Mouse (Mus musculus): ENCODE results near the gene Spryd4.
"Not testable (repeated sequence)": the region's sequence is repeated elsewhere in the genome, so short reads cannot be mapped to it uniquely, and the experiment has no call there.

The Spryd4 gene

DNA sequence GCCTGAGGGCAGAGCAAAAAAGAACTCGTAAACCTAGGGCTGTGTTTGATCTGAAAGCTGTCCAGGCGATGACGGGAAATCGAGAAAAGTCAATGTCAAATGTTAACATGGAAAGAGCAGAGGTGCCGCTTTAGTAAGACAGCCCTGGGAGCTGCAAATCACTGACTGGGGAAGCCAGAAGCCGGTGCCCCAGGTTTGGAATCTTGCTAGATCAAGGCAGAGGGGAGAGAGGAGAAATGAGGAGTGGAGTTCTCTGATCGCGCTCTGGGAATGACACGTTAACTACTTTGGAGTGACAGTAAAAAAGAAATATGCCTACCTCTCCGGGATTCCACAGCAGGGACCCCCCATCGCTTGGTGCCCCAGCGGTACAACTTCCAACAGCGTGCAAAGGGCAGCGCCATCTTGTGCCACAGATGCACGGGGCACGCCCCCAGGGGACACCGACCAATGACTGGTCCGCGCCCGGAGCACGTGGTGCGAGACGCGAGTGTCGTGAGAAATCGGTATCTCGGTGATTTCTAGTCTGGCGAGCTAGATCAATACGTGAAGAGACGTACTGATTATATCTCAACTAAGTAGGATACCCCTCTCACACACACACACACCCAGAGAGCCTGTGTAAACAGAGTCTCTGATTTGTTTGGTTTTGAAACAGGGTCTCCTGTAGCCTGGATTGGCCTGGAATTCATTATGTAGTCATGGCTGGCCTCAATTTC, at the start of gene Spryd4:
Spryd4 (minus strand) TSS at position 418 of the 719 bp plus-strand sequence.
- DNase-seq (ENCODE audit: low spot score): peak; percentile 96

DNA sequence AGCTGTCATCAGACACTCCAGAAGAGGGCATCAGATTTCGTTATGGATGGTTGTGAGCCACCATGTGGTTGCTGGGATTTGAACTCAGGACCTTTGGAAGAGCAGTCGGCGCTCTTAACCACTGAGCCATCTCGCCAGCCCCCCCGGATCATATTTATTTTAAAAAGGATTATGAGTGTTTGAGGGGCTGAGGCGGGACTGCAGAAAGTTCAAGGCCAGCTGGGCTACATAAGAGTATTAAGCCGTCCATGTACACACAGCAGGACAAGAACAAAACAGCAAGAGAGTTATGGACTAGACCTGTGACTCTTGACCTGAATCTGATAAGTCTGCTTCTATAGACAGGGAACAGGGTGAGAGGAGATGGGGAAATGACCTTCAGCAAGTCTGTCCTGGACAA, 48.8 kb upstream of the Spryd4 start:
- DNase-seq (ENCODE audit: low spot score): not testable (repeated sequence)

DNA sequence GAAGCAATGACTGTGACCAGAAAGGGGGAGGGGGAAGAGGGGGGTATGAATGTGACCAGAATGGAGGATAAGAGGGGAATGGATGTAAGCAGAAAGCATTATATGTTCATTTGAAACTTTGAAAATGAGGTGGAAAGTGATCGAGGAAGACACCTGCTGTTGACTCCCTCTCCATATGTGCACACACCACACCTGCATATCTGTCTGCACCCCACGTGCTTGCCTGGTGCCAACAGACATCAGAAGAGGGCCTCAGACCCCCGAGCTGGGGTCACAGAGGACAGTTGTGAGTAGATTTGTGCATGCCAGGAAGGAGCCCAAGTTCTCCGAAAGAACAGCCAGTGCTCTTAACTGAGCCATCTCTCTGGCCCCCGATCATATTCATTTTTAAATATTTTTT, 48.3 kb upstream of the Spryd4 start:
- no peak for DNase-seq (ENCODE audit: low spot score)

DNA sequence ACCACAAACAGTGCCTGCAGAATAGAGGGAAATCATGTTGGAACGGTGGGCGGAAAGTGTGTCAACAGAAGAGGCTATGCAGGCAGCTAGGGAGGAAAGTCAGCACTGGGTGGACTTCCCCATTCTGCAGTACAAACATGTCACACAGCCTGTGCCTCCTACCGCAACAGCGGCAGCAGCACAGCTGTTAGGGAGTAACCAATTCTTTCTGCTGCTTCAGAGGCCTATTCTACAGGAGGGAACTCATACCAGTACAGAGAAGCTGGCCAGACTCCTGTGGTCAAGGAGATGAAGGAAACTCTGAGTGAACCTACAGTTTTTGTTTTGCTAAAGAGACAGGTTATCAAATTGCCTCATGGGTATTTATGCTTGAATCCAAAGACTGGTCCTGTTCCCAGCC, 47.3 kb upstream of the Spryd4 start:
- no peak for DNase-seq (ENCODE audit: low spot score)

DNA sequence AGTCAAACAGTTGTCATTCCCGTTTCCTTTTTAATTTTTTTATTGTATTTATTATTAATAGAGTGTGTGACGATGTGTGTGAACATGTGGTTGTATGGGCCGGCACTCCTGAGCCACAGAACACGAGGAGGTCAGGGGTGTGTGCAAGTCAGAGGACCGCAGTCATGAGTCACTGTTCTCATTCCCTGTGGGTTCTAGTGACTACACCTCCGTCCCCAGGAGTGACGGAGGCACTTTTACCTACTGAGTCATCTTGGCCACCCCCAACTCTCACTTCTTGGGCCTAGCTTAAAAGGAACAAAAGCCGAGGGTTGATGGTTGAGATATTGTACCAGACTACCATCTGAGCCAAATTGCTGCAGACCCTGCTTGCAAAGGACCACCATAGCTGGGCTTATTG, 44.7 kb upstream of the Spryd4 start:
- no peak for DNase-seq (ENCODE audit: low spot score)

DNA sequence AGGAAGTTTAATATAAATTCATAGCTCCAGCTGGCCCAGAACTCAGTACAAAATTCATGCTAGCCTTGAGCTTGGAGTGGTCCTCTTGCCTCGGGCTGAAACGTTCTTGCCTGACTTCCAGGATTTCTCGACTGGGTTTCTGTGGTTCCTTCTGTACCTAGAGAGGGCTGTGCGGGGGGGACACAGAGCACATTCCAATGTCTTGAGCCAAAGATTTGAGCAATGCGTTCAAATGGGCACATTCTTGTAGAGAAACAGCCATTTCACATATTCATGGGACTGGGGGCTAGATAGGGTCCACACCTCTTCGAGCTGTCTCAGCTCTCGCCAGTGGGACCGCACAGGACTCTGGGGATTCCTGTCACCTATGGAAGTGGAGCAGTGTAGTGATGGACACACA, 44.3 kb upstream of the Spryd4 start:
- DNase-seq (ENCODE audit: low spot score): no peak

DNA sequence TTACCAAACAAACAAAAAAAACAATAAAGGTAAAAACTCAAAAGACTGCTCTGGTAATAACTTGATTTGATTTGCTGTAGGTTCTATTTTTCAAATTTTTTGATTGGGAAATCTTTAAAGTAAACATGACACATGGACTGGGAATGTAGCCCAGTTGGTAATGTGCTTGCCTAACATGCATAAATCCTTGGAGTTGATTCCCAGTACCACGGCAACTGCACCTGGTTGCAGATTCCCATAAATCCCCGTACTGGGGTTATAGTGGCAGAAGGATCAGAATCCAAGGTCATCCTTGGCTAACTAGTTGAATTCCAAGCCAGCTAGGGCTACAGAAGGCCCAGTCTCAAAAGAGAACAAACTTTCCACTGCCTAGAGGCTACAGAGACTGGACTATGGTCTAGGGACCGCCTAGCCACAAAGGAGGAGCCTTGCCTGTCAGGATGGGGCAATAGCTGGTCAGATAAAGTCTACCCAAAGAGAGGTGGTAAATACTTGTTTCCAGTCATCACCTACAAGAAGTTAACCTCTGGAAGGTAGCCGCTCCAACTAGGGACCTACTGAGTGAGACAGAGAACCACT, 42.2 kb upstream of the Spryd4 start, which contains the start of gene Apon:
Apon (plus strand) TSS at position 420 of the 579 bp plus-strand sequence.
- DNase-seq (ENCODE audit: low spot score): no peak

DNA sequence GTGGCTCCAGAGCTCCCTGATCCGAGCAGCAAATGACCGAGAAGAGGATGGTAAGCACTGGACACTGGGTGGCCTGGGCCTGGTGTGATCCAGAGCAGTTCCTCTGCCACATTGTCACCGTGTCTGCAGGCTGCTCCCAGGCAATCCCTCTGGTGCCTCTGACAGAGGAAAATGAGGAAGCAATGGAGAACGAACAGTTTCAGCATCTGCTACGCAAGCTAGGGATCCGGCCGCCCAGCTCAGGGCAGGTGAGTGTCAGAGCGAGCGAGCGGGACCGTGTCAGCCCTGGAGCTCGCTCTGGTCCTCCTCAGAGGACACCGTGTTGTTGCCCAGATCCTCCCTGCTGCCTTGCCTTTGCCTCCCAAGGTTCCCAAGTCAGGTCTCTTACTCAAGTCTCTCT, 39.0 kb upstream of the Spryd4 start:
- no peak for DNase-seq (ENCODE audit: low spot score)

DNA sequence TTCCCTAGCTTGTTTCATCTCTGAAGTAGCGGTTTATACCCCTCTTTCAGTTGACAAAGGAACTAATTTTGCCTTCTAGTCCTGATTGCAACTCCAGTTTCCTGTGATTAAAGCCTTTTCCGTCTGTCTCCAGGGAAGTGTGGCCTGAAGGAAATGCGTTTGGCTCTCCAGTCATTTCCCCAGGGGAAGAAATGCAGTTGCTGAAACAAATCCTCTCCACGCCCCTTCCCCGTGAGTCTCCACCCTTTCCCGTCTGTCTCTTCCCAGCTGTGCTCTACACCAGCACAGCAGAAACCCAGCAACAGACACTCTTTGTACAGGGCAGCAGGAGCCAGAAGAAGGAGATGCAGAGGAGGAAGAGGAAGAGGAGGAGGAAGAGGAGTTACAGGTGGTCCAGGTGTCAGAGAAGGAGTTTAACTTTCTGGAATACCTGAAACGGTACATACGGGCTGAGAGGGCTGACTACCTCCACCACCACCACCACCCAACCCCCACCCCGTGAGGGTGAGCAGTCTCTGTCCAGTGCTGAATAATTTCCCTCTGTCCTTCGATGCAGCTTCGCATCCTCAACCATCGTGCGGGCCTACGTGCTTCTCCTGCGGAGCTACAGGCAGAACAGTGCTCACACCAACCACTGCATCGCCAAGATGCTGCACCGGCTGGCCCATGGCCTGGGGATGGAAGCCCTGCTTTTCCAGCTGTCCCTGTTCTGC, 35.6 kb upstream of the Spryd4 start:
- peak; percentile 17 for DNase-seq (ENCODE audit: low spot score)

DNA sequence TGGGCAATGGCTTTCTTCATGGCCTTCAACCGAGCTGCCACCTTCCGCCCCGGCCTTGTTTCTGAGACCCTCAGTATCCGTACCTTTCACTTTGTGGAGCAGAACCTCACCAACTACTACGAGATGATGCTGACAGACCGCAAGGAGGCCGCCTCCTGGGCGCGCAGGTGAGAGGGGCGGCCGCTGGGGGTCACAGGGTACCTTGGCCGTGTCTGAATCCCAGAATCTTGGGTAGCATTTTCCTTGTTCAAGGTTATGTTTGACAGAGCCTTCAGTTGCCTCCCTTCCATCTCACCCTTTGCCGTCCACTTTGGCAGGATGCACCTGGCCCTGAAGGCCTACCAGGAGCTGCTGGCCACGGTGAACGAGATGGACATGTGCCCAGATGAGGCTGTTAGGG, 32.5 kb upstream of the Spryd4 start:
- no peak for DNase-seq (ENCODE audit: low spot score)

DNA sequence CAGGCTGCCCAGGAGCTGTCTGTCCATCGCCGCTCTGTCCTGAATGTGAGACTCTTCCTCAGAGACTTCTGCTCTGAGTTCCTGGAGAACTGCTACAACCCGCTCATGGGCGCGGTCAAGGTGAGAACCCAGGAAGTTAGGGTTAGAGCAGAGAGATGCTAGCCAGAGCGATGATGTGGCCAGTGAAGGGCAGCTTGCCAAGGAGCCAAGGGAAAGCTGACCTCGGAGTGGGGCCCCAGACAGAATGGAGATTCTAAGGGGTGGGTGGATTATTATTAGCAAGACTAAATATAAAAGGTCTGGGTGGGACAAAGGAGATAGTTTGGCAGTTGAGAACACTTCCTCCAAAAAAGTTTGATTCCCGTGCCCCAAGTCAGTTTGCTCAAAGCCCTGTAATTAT, 31.6 kb upstream of the Spryd4 start:
- no peak for DNase-seq (ENCODE audit: low spot score)

DNA sequence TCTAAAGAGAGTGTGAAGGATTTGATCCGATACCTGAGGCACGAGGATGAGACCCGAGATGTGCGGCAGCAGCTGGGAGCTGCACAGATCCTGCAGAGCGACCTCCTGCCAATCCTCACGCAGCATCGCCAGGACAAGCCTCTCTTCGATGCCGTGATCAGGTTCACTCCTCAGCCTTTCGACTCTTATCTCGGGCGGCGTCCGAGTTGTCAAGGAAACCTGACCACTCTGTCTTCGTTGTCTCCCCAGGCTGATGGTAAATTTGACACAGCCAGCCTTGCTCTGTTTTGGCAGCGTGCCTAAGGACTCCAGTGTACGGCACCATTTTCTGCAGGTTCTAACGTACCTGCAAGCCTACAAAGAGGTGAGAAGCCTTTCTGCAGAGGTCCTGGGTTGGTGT, 28.5 kb upstream of the Spryd4 start:
- no peak for DNase-seq (ENCODE audit: low spot score)

DNA sequence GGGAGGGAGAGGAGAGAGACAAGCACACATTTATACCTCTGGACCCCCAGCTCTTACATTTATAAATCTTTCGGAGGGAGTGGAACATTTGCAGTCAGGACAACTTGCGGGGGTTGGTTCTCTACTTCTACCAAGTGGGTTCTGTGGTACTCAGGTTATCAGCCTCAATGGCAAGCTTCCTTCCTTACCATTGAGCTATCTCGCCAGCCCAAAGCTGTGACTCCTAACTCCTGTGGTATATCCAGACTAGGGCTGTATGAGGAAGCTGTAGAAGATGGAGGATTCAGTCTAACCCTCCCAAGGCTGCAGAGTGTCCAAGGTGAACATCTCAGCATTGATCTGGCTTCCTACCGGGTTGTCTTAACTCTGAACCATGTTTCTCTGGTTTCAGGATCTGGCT, 27.5 kb upstream of the Spryd4 start:
- no peak for DNase-seq (ENCODE audit: low spot score)

DNA sequence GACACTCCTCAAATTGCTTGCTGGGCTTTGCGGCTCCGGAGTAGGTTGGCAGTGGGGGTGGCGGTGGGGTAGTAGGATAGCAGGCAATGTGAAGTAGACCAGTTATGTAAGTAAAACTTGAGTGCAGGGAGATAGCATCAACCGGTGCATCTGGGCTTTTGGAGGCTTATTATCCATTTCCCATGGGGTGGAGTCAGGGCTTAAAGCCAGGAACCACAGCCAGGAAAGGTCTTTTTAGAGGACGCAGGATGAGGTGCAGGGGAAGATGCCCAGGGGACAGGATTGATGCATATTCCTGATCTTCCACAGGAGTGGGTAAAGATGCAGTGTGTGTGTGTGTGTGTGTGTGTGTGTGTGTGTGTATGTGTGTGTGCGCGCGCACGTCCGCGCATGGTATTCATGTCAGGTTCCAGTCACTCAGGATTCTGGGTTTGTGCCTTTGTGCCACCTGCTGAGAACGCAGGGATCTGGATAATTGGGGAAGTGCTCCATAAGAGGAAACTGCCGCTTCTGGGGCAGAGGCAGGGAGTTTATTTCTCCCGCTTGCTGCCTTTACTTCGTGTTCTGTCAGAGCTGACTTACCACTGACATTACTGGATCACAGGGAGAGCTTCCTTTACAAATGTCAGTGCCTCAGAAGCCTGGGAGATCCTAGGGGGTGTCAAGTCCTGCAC, 26.3 kb upstream of the Spryd4 start:
- no peak for DNase-seq (ENCODE audit: low spot score)

DNA sequence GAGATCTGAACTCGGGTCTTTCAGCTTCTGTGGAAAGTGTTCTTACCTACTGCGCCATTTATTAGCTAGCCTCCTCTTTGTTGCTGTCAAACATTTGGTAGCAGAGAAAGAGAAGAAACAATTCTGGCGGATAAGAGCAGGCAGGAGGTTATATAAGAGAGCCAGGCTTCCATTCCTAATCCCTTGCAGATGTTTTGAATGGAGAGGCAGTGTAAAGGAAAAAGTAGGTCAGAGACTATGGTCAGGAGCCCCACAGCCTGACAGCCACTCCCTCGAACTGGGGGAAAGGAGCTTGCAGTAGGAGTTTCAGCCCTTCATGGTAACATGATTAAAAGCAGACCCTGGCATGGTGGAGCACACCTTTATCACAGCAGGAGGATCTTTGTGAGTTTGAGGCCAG, 24.7 kb upstream of the Spryd4 start:
- DNase-seq (ENCODE audit: low spot score): no peak

DNA sequence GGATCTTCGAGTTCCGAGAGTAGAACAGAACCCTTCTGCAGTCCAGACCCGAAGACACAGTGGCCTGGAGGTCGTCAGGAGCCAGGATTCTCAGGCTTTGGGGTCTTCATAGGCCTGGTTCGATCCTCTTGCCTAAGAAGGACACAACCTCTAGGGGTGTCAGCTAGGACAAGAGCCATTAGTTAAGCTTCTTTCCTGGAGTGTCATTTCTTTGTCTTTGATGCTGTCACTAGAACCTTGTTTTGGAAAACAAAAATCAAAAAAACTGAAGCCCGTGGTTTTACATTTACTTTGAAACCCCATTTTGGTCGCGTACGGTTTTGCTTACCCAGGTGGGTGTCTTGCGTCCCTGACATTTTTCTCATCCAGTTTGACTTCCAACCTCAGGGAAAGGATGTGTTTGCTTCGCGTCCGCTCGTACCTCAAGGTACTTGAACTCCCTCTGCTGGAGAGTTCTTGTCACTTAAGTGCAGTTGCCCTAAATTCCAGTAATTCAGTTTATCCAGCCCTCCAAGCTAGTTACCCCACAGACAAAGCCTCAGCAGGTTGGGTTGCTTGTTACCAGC, 20.9 kb upstream of the Spryd4 start:
- DNase-seq (ENCODE audit: low spot score): peak; percentile 91

DNA sequence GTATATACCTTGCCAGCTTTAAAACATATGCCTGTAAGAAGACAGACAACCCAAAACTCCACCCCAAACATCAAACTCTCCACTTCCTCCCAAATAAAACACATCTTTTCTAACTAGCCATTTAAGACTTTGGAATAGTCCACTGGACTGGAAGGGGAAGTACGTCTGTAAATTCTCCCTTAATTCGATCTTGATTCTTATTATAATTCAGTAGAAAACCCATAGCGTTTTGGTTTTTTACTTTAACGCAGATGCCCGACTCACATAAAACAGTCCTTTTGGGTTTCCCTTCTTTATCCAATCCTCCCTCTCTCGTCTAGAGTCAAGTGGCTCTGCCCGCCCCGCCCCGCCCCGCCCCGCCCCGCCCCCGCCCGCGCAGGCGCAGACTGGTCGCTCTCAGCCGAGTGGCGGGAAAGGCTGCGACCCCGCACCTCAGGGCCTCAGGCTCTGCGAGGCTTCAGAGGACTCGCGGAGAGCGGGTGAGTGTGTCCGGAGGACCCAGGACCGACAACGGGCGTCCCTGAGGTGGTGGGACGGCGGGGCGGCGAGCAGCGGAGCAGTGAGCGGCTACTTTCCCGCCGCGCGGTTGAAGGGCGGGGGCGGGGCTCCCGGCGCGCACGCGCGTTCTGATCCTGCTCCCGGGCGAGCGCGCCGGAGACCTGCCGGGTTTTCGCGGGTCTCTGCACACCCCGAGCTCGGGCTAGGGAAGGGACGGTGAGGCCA, 20.3 kb upstream of the Spryd4 start, which contains the start of gene Timeless:
Timeless (plus strand) TSS at position 369 of the 723 bp plus-strand sequence.
- DNase-seq (ENCODE audit: low spot score): peak; percentile 86

DNA sequence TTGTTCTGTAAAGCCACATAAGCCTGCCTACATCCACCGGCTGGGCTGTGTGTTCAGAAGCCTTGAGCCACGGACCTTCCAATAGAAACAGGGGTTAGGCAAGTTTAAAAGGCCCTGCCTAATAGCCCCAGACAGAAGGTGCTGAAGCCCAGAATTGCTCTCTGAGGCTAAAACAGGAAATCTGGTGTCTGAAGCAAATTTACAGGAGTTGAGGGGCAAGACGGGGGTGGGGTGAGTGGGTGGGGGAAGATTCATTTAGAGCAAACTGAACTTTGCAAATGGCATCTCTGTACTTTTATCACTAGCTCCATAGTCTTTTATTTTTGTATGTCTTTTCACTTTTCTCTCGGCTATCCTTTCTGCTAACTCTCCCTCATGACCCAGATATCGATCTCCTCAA, 19.5 kb upstream of the Spryd4 start:
- DNase-seq (ENCODE audit: low spot score): peak; percentile 44

DNA sequence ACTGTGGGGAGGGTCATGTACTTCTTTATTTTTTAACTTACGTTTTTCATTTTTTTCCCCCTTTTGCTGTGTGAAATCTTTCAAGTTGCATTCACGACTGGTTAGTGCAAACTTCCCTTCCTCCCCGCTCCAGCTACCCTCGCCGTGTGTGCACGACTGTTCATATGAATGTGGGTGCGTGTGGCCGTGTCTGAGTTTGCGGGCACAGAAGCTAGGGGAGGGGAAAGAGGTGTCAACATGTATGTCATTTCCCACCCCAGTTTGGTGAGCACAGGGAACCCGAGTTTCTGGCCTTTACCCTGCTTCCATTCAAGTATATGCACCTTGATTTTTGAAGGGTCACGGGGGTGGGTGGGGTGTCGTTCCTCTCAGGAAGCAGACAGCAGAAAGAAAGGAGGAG, 19.0 kb upstream of the Spryd4 start:
- DNase-seq (ENCODE audit: low spot score): no peak

DNA sequence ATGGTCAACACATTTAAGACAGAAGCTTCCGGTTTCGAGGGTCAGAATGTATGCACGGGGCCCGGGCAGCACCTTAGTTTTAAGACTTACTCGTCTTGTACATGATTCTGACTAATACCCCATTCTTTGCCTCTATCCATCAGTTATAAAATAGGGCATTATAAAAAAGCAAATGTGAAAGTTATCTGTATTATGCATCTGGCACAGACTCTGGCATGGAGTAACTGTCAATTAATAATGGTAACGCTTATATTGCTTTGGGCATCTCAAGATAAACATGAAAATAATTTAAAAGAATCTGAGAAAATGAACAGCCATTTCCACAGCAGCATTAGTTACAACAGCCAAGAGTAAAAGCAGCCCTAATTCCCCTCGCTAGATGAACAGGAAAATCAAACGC, 16.4 kb upstream of the Spryd4 start:
- no peak for DNase-seq (ENCODE audit: low spot score)

DNA sequence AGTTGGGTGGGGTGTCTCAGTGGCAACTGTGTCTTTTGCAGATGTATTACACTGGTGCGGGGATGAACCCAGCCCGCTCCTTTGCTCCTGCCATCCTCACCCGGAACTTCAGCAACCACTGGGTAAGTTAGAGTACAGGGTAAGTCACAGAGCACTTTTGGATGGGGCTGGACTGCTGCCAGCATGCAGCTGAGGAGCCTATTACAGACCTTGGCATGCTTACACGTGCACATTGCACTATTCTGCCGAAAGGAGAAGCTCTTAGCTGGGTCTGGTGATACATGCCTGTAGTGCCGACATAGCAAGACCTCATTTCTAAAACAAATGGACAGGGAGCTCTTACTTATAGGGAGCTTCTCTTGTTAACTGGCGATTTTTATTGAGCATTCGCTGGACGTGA, 16.0 kb upstream of the Spryd4 start:
- no peak for DNase-seq (ENCODE audit: low spot score)

DNA sequence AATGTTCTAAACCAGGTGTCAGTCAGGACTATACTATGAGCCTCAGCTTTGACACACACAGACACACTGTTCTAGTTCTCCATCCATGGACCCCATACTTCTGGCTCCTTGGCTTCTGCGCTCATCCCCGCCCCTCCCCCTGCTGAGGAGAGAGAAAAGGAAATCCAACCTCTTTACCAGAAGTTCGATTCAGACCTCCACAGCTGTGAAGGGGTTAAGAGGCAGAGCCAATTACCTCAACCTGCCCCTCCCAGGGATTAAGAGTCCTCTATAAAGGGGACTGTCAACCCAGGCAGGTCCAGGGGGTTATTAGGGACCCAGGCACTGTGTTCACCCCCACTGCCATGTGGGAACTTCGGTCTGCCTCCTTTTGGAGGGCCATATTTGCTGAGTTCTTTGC, 13.9 kb upstream of the Spryd4 start, which contains the start of gene Mip:
Mip (plus strand) TSS at position 301 of the 400 bp plus-strand sequence.
- DNase-seq (ENCODE audit: low spot score): no peak
